Comparison of ENCODE assay signal across 24 mouse cellular contexts in genomic region chr7:132197817-132198475, GRCm38 (mm10). TPM values are rescaled to one million over a fixed set of nuclear protein-coding genes. Genes with fewer than 3 reads are reported as not detected.
DNase-seq lines count a peak whose midpoint lies in the region; ATAC-seq and TF ChIP-seq lines count a peak whose summit lies in the region.
"Had no signal": no experiment of that assay in that cellular context is flagged by ENCODE, and none has a peak within 500 bp of the region (broad histone marks: within the 10 kb centered on the region; RNA-seq: fewer than 3 reads in every experiment).

No protein-coding gene starts in this region.

- WGBS in cerebellum, adult 2 months, result 35% methylated on average over 7 of the region's 7 CpGs
- 43% methylated on average over 7 of the region's 7 CpGs for WGBS in hindbrain, postnatal 0 days
- WGBS in hindbrain, embryonic 13.5 days, result 54% methylated on average over 7 of the region's 7 CpGs
- WGBS in midbrain, postnatal 0 days, result 56% methylated on average over 7 of the region's 7 CpGs
- 62% methylated on average over 7 of the region's 7 CpGs for whole genome bisulfite sequencing in midbrain, embryonic 10.5 days

- H3K36me3 ChIP-seq in hindbrain, postnatal 0 days (ENCODE audit: insufficient read depth, low read length), result no peaks in the 10 kb centered on the region
- no peaks in the 10 kb centered on the region for H3K36me3 ChIP-seq in hindbrain, embryonic 13.5 days
- no peaks in the 10 kb centered on the region for H3K36me3 ChIP-seq in midbrain, postnatal 0 days (ENCODE audit: insufficient read depth, low read length)
- no peaks in the 10 kb centered on the region for H3K36me3 ChIP-seq in midbrain, embryonic 10.5 days
- H3K36me3 ChIP-seq: embryonic facial prominence, embryonic 15.5 days; forebrain, embryonic 15.5 days; heart, embryonic 10.5 days had no signal

- peak; percentile 52 to 59 for DNase-seq in cerebellum, postnatal 14 days
- no peak for DNase-seq in cerebellum, adult 2 months
- DNase-seq in hindbrain, postnatal 0 days (ENCODE audit: low spot score), result peak; percentile 29
- DNase-seq in midbrain, postnatal 0 days (ENCODE audit: low spot score), result peak; percentile 45
- no peak for DNase-seq in midbrain, embryonic 10.5 days (ENCODE audit: low spot score)
- DNase-seq in mesoderm, embryonic 11.5 days (ENCODE audit: low read depth, low spot score), result peak; percentile 59
- no peak for DNase-seq in ovary, postnatal 36 days (ENCODE audit: low spot score)
- DNase-seq: adrenal gland, postnatal 14 days; cerebellum, adult 18-20 months; cerebellum, postnatal 25 days; gastrocnemius, postnatal 25 days; heart, postnatal 10 days had no signal

- no peak for TF ChIP-seq CTCF in cerebellum, adult 2 months (IDR thresholded peaks at IDR 0.05; ENCODE audit: borderline replicate concordance, insufficient read depth, low read depth, low read length)
- TF ChIP-seq CTCF in hindbrain, postnatal 0 days (IDR thresholded peaks at IDR 0.05; ENCODE audit: low read depth), result no peak
- no peak for TF ChIP-seq CTCF in midbrain, postnatal 0 days (IDR thresholded peaks at IDR 0.05)

- H3K9me3 ChIP-seq in hindbrain, postnatal 0 days (ENCODE audit: low read length), result no peaks in the 10 kb centered on the region
- H3K9me3 ChIP-seq in hindbrain, embryonic 13.5 days, result no peaks in the 10 kb centered on the region
- H3K9me3 ChIP-seq in midbrain, postnatal 0 days (ENCODE audit: low read length), result no peaks in the 10 kb centered on the region
- no peaks in the 10 kb centered on the region for H3K9me3 ChIP-seq in midbrain, embryonic 10.5 days (replicated peaks)
- H3K9me3 ChIP-seq: embryonic facial prominence, embryonic 15.5 days; forebrain, embryonic 15.5 days; heart, embryonic 10.5 days had no signal

- TF ChIP-seq POLR2A in cerebellum, adult 2 months (IDR thresholded peaks at IDR 0.05; ENCODE audit: borderline replicate concordance, insufficient read depth, low read length), result no peak

- H3K4me1 ChIP-seq in cerebellum, adult 2 months (ENCODE audit: control insufficient read depth, insufficient read depth, low read length), result no peaks in the 10 kb centered on the region
- 0 out of 2 replicates have a peak, but pooled peaks cover 4% of the 10 kb centered on the region for H3K4me1 ChIP-seq in hindbrain, postnatal 0 days (ENCODE audit: insufficient read depth, low read length)
- H3K4me1 ChIP-seq in hindbrain, embryonic 13.5 days (replicated peaks), result peaks cover 8% of the 10 kb centered on the region
- no peaks in the 10 kb centered on the region for H3K4me1 ChIP-seq in midbrain, postnatal 0 days (ENCODE audit: insufficient read depth, low read length)
- peaks cover 28% of the 10 kb centered on the region for H3K4me1 ChIP-seq in midbrain, embryonic 10.5 days

- H3K27me3 ChIP-seq in cerebellum, adult 2 months (ENCODE audit: control insufficient read depth, insufficient read depth, low read length), result no peaks in the 10 kb centered on the region
- H3K27me3 ChIP-seq in hindbrain, postnatal 0 days (ENCODE audit: insufficient read depth, low read length), result no peaks in the 10 kb centered on the region
- H3K27me3 ChIP-seq in hindbrain, embryonic 13.5 days, result no peaks in the 10 kb centered on the region
- no peaks in the 10 kb centered on the region for H3K27me3 ChIP-seq in midbrain, postnatal 0 days (ENCODE audit: insufficient read depth, low read length)
- H3K27me3 ChIP-seq in midbrain, embryonic 10.5 days (ENCODE audit: low read depth, poor library complexity, severe bottlenecking), result no peaks in the 10 kb centered on the region
- H3K27me3 ChIP-seq: embryonic facial prominence, embryonic 15.5 days; forebrain, embryonic 15.5 days had no signal

- no peak overlapping the region for H3K4me3 ChIP-seq in cerebellum, adult 2 months (replicated peaks; ENCODE audit: insufficient read depth, low read depth, low read length)
- H3K4me3 ChIP-seq in hindbrain, postnatal 0 days (ENCODE audit: low read length), result no peak overlapping the region
- no peak overlapping the region for H3K4me3 ChIP-seq in hindbrain, embryonic 13.5 days
- H3K4me3 ChIP-seq in midbrain, postnatal 0 days (ENCODE audit: low read depth, low read length), result no peak overlapping the region
- H3K4me3 ChIP-seq in midbrain, embryonic 10.5 days, result no peak overlapping the region
- H3K4me3 ChIP-seq: embryonic facial prominence, embryonic 15.5 days; erythroblast, embryonic 14.5 days; forebrain, embryonic 15.5 days; heart, embryonic 10.5 days had no signal

- H3K9ac ChIP-seq in hindbrain, postnatal 0 days (replicated peaks; ENCODE audit: low read length), result no peak overlapping the region
- no peak overlapping the region for H3K9ac ChIP-seq in hindbrain, embryonic 13.5 days
- H3K9ac ChIP-seq in midbrain, postnatal 0 days (replicated peaks; ENCODE audit: low read length, poor library complexity, severe bottlenecking), result no peak overlapping the region
- H3K9ac ChIP-seq: embryonic facial prominence, embryonic 15.5 days; forebrain, embryonic 15.5 days; hindbrain, embryonic 14.5 days had no signal

- 0 out of 2 replicates have a peak, but pooled peaks have one; percentile 51 for ATAC-seq in hindbrain, postnatal 0 days
- no peak for ATAC-seq in hindbrain, embryonic 13.5 days (ENCODE audit: low FRiP score)
- no peak for ATAC-seq in midbrain, postnatal 0 days (ENCODE audit: low FRiP score)
- ATAC-seq: activated CD4-positive, CD25-positive, alpha-beta regulatory T cell, adult 4 months; forebrain, embryonic 15.5 days; intestine, embryonic 16.5 days had no signal

- H3K27ac ChIP-seq in cerebellum, adult 2 months (ENCODE audit: insufficient read depth, low read length), result no peak overlapping the region
- H3K27ac ChIP-seq in hindbrain, postnatal 0 days, result no peak overlapping the region
- H3K27ac ChIP-seq in hindbrain, embryonic 13.5 days, result no peak overlapping the region
- no peak overlapping the region for H3K27ac ChIP-seq in midbrain, postnatal 0 days (ENCODE audit: low read depth, low read length)
- H3K27ac ChIP-seq in midbrain, embryonic 10.5 days (replicated peaks), result no peak overlapping the region
- H3K27ac ChIP-seq: embryonic facial prominence, embryonic 15.5 days; forebrain, embryonic 15.5 days; heart, embryonic 10.5 days; hindbrain, embryonic 14.5 days had no signal

- no peak overlapping the region for H3K4me2 ChIP-seq in hindbrain, postnatal 0 days (ENCODE audit: low read depth, low read length)
- H3K4me2 ChIP-seq in hindbrain, embryonic 13.5 days, result no peak overlapping the region
- H3K4me2 ChIP-seq in midbrain, postnatal 0 days (ENCODE audit: low read depth, low read length, poor library complexity, severe bottlenecking), result no peak overlapping the region
- H3K4me2 ChIP-seq: embryonic facial prominence, embryonic 15.5 days; forebrain, embryonic 15.5 days; hindbrain, embryonic 14.5 days had no signal

RNA-seq across cellular contexts. Expression of gene Cpxm2, which starts 43.4 kb away (rescaled TPM):
- polyA plus RNA-seq in cerebellum, adult 2 months (2012; rRNA removed), result 1.4 and 1.6 TPM in 2 replicates
- 2.3 and 3.3 TPM in 2 replicates for total RNA-seq in hindbrain, postnatal 0 days (2014; rRNA removed)
- polyA plus RNA-seq in hindbrain, postnatal 0 days (2015; fragmentation: Nextera tagmentation; extraction: Ambion mirVana), result 2.5 and 3.4 TPM in 2 replicates
- polyA plus RNA-seq in hindbrain, embryonic 13.5 days (2015; fragmentation: Nextera tagmentation; extraction: Ambion mirVana), result 1.6 and 1.9 TPM in 2 replicates
- total RNA-seq in midbrain, postnatal 0 days (2014; rRNA removed), result 2.4 and 3.1 TPM in 2 replicates
- polyA plus RNA-seq in midbrain, postnatal 0 days (2015; fragmentation: Nextera tagmentation; extraction: Ambion mirVana), result 3.1 and 3.8 TPM in 2 replicates
- 0.93 and 0.94 TPM in 2 replicates for polyA plus RNA-seq in midbrain, embryonic 10.5 days (2016; fragmentation: Nextera tagmentation; extraction: Ambion mirVana)
- total RNA-seq: granulocyte monocyte progenitor cell, adult 5-6 weeks; hematopoietic stem cell, adult 5-6 weeks; MEL had no signal
- polyA plus RNA-seq: activated CD4-positive, CD25-positive, alpha-beta regulatory T cell, adult 4 months; C2C12; erythroblast, embryonic 14.5 days had no signal

Comparison
In these comparisons a context has a peak if more than half of its experiments do, and no peak if none do; other contexts are left out.
1. DNase-seq: peak in cerebellum, postnatal 14 days (2 of 2), hindbrain, postnatal 0 days (single experiment), midbrain, postnatal 0 days (single experiment) and mesoderm, embryonic 11.5 days (single experiment); none in cerebellum, adult 2 months (0 of 2), midbrain, embryonic 10.5 days (single experiment) and ovary, postnatal 36 days (single experiment).